Mouse (Mus musculus) left cerebral cortex, adult 6 months (tissue): ENCODE results near the gene Fhad1. TPM values are rescaled to one million over a fixed set of nuclear protein-coding genes. Genes with fewer than 3 reads are reported as not detected.

Experiments used
- long read RNA-seq, 2 experiments: library from polyadenylated mRNA; unstranded; transcript quantifications; one replicate each; pipeline ENCODE4 v2.0.0; 2019 to 2020
- polyA plus RNA-seq: library from polyadenylated mRNA; unstranded; fragments of <200 nt; fragmentation: Nextera tagmentation; gene quantifications from 2 replicates; pipeline ENCODE4 v1.2.3, GENCODE M21; 2021

Fhad1 gene
- polyA plus RNA-seq = 7.0 and 9.4 TPM in 2 replicates
- long read RNA-seq, experiment 1, partial matches to known transcripts = 13 of 28 reads
- long read RNA-seq, experiment 1, other reads (novel, unspliced or antisense) = 14 of 28 reads
- long read RNA-seq, experiment 2, partial matches to known transcripts = 5 of 13 reads
- long read RNA-seq, experiment 2, other reads (novel, unspliced or antisense) = 5 of 13 reads

DNA sequence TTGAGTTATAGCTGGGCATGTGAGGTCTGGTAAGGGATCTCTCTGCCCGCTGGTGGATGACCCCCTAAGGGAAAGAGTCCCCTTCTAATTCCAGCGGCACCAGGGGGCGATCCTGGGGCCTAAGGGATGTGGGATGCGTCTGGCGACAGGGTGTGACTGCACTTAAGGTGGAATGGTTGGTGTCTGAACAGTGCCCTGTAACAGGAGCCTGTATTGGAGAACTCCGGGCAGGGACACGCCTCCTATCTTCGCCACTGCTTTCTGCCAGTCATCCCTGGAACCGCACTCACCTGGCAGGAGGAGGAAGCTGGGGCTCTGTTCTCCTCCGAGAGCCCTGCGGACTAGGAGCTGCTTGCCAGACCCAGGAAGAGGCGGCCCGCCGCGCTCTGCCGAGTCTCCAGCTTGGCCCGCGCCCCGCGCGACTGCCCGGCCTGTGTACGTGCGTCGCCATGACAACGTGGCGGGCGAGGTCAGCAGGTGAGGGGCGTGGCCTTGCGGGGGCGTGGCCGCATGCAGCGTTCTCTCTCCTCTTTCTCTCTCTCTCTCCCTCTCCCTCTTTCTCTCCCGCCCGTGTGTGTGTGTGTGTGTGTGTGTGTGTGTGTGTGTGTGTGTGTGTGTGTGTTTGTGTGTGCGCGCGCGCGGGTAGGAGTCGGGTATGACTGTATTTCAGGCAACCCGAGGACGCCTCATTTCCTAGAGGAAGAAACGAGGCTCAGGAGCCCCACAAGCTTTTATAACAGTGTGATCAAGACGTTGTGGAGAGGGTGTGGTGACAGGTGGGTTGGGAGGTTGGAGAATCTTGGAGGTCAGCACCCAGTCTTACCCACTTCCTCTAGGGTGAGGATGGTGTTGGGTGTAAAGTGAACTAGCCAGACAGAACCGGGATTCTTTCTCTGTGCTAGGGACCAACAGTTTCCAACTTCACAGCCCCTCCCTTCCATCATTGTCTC, at the start of gene Fhad1:
Gene Fhad1 (minus strand): TSS at position 424 of the 950 bp plus-strand sequence.

GRCm38 (mm10) chr4:141874601-141875460, 140.1 kb downstream of the Fhad1 start, which contains the start of gene Efhd2:
Gene Efhd2, minus strand, starts transcription at chr4:141874920.

GRCm38 (mm10) chr4:141845999-141846398, 168.9 kb downstream of the Fhad1 start, which contains the start of gene Ctrc:
Gene Ctrc, minus strand, starts transcription at chr4:141846359.

Other genes with a start within 250 kb of the Fhad1 start
- gene Dnajc16, start 224.2 kb downstream of the Fhad1 start, polyA plus RNA-seq = 10.5 and 11.6 TPM in 2 replicates
- gene Casp9, start 221.5 kb downstream of the Fhad1 start, polyA plus RNA-seq = 7.4 and 8.8 TPM in 2 replicates
- not detected in 2 replicates for gene Cela2a, start 188.9 kb downstream of the Fhad1 start, polyA plus RNA-seq
- gene Ctrc, start 168.7 kb downstream of the Fhad1 start, polyA plus RNA-seq = not detected in 2 replicates
- gene Efhd2, start 140.2 kb downstream of the Fhad1 start, polyA plus RNA-seq = 61.7 and 333 TPM in 2 replicates
- gene Tmem51, start 69.2 kb upstream of the Fhad1 start, polyA plus RNA-seq = 6.9 and 7.7 TPM in 2 replicates
- 17.4 and 26.1 TPM in 2 replicates for gene Kazn, start 224.3 kb upstream of the Fhad1 start, polyA plus RNA-seq